Mouse (Mus musculus) erythroblast, embryonic 14.5 days (primary cell): Measurements from ENCODE around the gene Cmtm4.

Source experiments
- GATA1 ChIP-seq: IDR thresholded peaks from 2 replicates; pipeline ENCODE4 v1.6.1; 2012; ENCODE audit warnings: low read length, inconsistent platforms, mixed read lengths
- TAL1 ChIP-seq: IDR thresholded peaks from 3 replicates; pipeline ENCODE4 v1.6.1; 2012; ENCODE audit warnings: low read length, inconsistent platforms, mixed read lengths

DNA sequence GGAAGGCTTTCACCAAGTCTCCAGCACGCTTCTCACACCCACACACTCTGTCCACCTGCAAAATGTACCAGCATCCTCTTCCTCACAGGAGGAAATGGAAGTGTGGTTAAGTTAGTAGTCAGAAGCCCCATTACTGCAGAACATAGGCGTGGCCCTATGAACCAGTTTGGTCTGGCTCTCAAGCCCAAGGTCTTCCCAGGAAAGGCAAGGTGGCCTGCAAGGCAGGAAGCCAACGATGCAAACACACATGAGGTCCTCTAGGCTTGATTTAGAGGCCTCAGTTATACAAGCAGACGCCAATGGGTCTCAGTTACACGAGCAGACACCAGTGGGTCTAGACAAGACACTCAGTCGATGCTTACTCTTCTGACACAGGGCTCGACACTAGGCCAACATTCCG, 43.9 kb upstream of the Cmtm4 start:
- no peak for TF ChIP-seq GATA1
- TF ChIP-seq TAL1, result no peak
